Mouse (Mus musculus): ENCODE measurements around the gene Tlcd1.

GRCm38 (mm10) chr11:78155674-78156073 lies 20.8 kb upstream of the Tlcd1 start:
- TF ChIP-seq CTCF (IDR thresholded peaks at IDR 0.05; ENCODE audit: low read depth) (no peak), EP300 (IDR thresholded peaks at IDR 0.05; ENCODE audit: low read depth) (no peak)

Data from liver, embryonic 14.5 days (tissue).